Mouse (Mus musculus): ENCODE data around the gene Abcc12. TPM values are rescaled to one million over a fixed set of nuclear protein-coding genes. Genes with fewer than 3 reads are reported as not detected.
A peak's percentile ranks its signal among the peaks of the same experiment; 100 is the strongest.

Abcc12 gene
- total and polyA plus RNA-seq, 3 experiments: not detected

GRCm38 (mm10) chr8:86482116-86482515, 98.4 kb downstream of the Abcc12 start:
- Histone ChIP-seq H3K36me3 (replicated peaks in 1 of 2; ENCODE audit: control insufficient read depth in 1 of 2, insufficient read depth in 1 of 2, low read length in 1 of 2) (no peaks in the 10 kb centered on the region), H3K4me1 (ENCODE audit: control insufficient read depth in 1 of 2, insufficient read depth in 2 of 2) (peaks cover 0 to 4% of the 10 kb centered on the region in 2 experiments; a peak in 2 of 4 replicates), H3K9me3 (replicated peaks; ENCODE audit: low read length) (no peaks in the 10 kb centered on the region), H3K9ac (ENCODE audit: insufficient read depth, low read depth) (no peak overlapping the region), H3K4me2 (ENCODE audit: insufficient read depth, low read depth, poor library complexity, severe bottlenecking) (no peak overlapping the region), H3K4me3 (replicated peaks in 1 of 3; ENCODE audit: low read depth in 2 of 3, low read length in 2 of 3, poor library complexity in 1 of 3) (no peak overlapping the region), H3K79me2 (replicated peaks; ENCODE audit: control insufficient read depth, extremely low read depth, insufficient read depth, poor library complexity, severe bottlenecking) (no peaks in the 10 kb centered on the region), H3K27me3 (replicated peaks) (no peaks in the 10 kb centered on the region), H3K27ac (ENCODE audit: insufficient read depth, low read depth) (no peak overlapping the region)
- dilution Hi-C loops (cut with MboI; ENCODE audit: extremely low pct_ligation_motif_present, extremely low pct_unique_long_range_greater_than_20kb, low sequenced_read_pairs) (no loop called here), in situ Hi-C loops (cut with MboI; ENCODE audit: low pct_ligation_motif_present, low pct_unique_long_range_greater_than_20kb, low sequenced_read_pairs) (no loop called here)
- TF ChIP-seq ZNF384 (IDR thresholded peaks at IDR 0.05; ENCODE audit: low read depth, low read length): no peak
- no peak for TF ChIP-seq ZC3H11A (IDR thresholded peaks at IDR 0.05; ENCODE audit: low read depth, low read length)
- no peak for TF ChIP-seq NELFE (IDR thresholded peaks at IDR 0.05; ENCODE audit: low read depth, low read length)
- TF ChIP-seq ELF1 (IDR thresholded peaks at IDR 0.05; ENCODE audit: low read depth, low read length): no peak
- TF ChIP-seq SIN3A (IDR thresholded peaks at IDR 0.05; ENCODE audit: low read length): no peak
- no peak for TF ChIP-seq TCF12 (IDR thresholded peaks at IDR 0.05; ENCODE audit: low read depth, low read length)
- no peak for TF ChIP-seq E2F4 (IDR thresholded peaks at IDR 0.05; ENCODE audit: insufficient replicate concordance, low read depth, low read length)
- TF ChIP-seq POLR2A (IDR thresholded peaks at IDR 0.05; ENCODE audit: low read depth, low read length): no peak
- TF ChIP-seq PAX5 (IDR thresholded peaks at IDR 0.05; ENCODE audit: low read length): no peak
- TF ChIP-seq NRF1 (IDR thresholded peaks at IDR 0.05; ENCODE audit: low read depth, low read length): no peak
- TF ChIP-seq TBP (conservative IDR thresholded peaks at IDR 0.05; ENCODE audit: low read depth, low read length): no peak
- TF ChIP-seq MEF2A (IDR thresholded peaks at IDR 0.05; ENCODE audit: borderline replicate concordance, low read depth, low read length): no peak
- TF ChIP-seq ZMIZ1 (IDR thresholded peaks at IDR 0.05; ENCODE audit: low read depth, low read length): no peak
- TF ChIP-seq ETS1 (conservative IDR thresholded peaks at IDR 0.05; ENCODE audit: low read depth, low read length): no peak
- no peak for DNase-seq (ENCODE audit: extremely low read depth)

GRCm38 (mm10) chr8:86475711-86476438, 104.6 kb downstream of the Abcc12 start:
- H3K79me2 ChIP-seq (replicated peaks; ENCODE audit: control insufficient read depth, extremely low read depth, insufficient read depth, poor library complexity, severe bottlenecking): no peaks in the 10 kb centered on the region
- no peak overlapping the region for H3K4me3 ChIP-seq (replicated peaks in 1 of 3; ENCODE audit: low read depth in 2 of 3, low read length in 2 of 3, poor library complexity in 1 of 3)
- H3K4me2 ChIP-seq (ENCODE audit: insufficient read depth, low read depth, poor library complexity, severe bottlenecking): no peak overlapping the region
- no peak overlapping the region for H3K9ac ChIP-seq (ENCODE audit: insufficient read depth, low read depth)
- H3K36me3 ChIP-seq (replicated peaks in 1 of 2; ENCODE audit: control insufficient read depth in 1 of 2, insufficient read depth in 1 of 2, low read length in 1 of 2): no peaks in the 10 kb centered on the region
- H3K27ac ChIP-seq (ENCODE audit: insufficient read depth, low read depth): no peak overlapping the region
- in situ Hi-C loops (cut with MboI; ENCODE audit: low pct_ligation_motif_present, low pct_unique_long_range_greater_than_20kb, low sequenced_read_pairs) (no loop called here), dilution Hi-C loops (cut with MboI; ENCODE audit: extremely low pct_ligation_motif_present, extremely low pct_unique_long_range_greater_than_20kb, low sequenced_read_pairs) (no loop called here)
- H3K9me3 ChIP-seq (replicated peaks; ENCODE audit: low read length): no peaks in the 10 kb centered on the region
- H3K4me1 ChIP-seq (ENCODE audit: control insufficient read depth in 1 of 2, insufficient read depth in 2 of 2): no peaks in the 10 kb centered on the region
- DNase-seq (ENCODE audit: extremely low read depth): peak; percentile 24
- TF ChIP-seq SIN3A (IDR thresholded peaks at IDR 0.05; ENCODE audit: low read length): no peak
- peak; percentile 42 for TF ChIP-seq SMC3 (IDR thresholded peaks at IDR 0.05; ENCODE audit: low read depth, low read length)
- TF ChIP-seq CTCF (conservative IDR thresholded peaks at IDR 0.05 in 1 of 2, IDR thresholded peaks at IDR 0.05 in 1 of 2; ENCODE audit: low read depth in 2 of 2, low read length in 2 of 2): peak; percentile 24 to 71; a peak in 3 of 4 replicates
- TF ChIP-seq RAD21 (IDR thresholded peaks at IDR 0.05; ENCODE audit: low read depth, low read length): peak; percentile 65
- H3K27me3 ChIP-seq (replicated peaks): no peaks in the 10 kb centered on the region
